Mouse (Mus musculus) MEL (cell line): ENCODE measurements around the gene Apol8.

ENCODE experiments used
- BHLHE40 ChIP-seq: IDR thresholded peaks from 2 replicates; pipeline ENCODE4 v1.6.1; 2012; ENCODE audit warnings: low read depth, mild to moderate bottlenecking, inconsistent platforms, low read length, improper control_type of control experiment, borderline replicate concordance
- CHD2 ChIP-seq: IDR thresholded peaks from 2 replicates; pipeline ENCODE4 v1.6.1; 2011; ENCODE audit warnings: low read length, improper control_type of control experiment
- CTCF ChIP-seq, 3 experiments: IDR thresholded peaks in 2 of 3; conservative IDR thresholded peaks in 1 of 3; 2 replicates each; pipeline ENCODE4 v1.5.1; 2011 to 2012; ENCODE audit warnings: low read length in 3 of 3, low read depth in 2 of 3, mild to moderate bottlenecking in 2 of 3, improper control_type of control experiment in 1 of 3, inconsistent platforms in 1 of 3, mixed read lengths in 1 of 3, moderate library complexity in 1 of 3; ENCODE audit not compliant: control insufficient read depth in 1 of 3, insufficient read depth in 1 of 3, poor library complexity in 1 of 3, severe bottlenecking in 1 of 3
- EP300 ChIP-seq, 2 experiments: IDR thresholded peaks; 2 replicates each; pipeline ENCODE4 v1.6.1; 2011; ENCODE audit warnings: improper control_type of control experiment in 2 of 2, low read length in 2 of 2, low read depth in 1 of 2, mild to moderate bottlenecking in 1 of 2
- ETS1 ChIP-seq: IDR thresholded peaks from 2 replicates; pipeline ENCODE4 v1.6.1; 2012; ENCODE audit warnings: low read depth, mild to moderate bottlenecking, inconsistent platforms, low read length, improper control_type of control experiment, moderate library complexity
- HCFC1 ChIP-seq: IDR thresholded peaks from 2 replicates; pipeline ENCODE4 v1.6.1; 2012; ENCODE audit warnings: low read depth, mild to moderate bottlenecking, inconsistent platforms, low read length, improper control_type of control experiment, moderate library complexity
- POLR2A ChIP-seq, 2 experiments: IDR thresholded peaks; 2 replicates each; pipeline ENCODE4 v1.6.1; 2011 to 2012; ENCODE audit warnings: low read length in 2 of 2, mild to moderate bottlenecking in 2 of 2, control low read depth in 1 of 2, improper control_type of control experiment in 1 of 2, low read depth in 1 of 2, moderate library complexity in 1 of 2; ENCODE audit not compliant: control insufficient read depth in 1 of 2, insufficient read depth in 1 of 2, poor library complexity in 1 of 2
- POLR2AphosphoS2 ChIP-seq: IDR thresholded peaks from 2 replicates; pipeline ENCODE4 v1.6.1; 2011; ENCODE audit warnings: low read length, improper control_type of control experiment
- RCOR1 ChIP-seq: IDR thresholded peaks from 2 replicates; pipeline ENCODE4 v1.6.1; 2012; ENCODE audit warnings: low read depth, mild to moderate bottlenecking, inconsistent platforms, low read length, improper control_type of control experiment
- SMC3 ChIP-seq: IDR thresholded peaks from 2 replicates; pipeline ENCODE4 v1.6.1; 2011; ENCODE audit warnings: low read depth, low read length, improper control_type of control experiment
- TBP ChIP-seq: IDR thresholded peaks from 2 replicates; pipeline ENCODE4 v1.8.0; 2011; ENCODE audit warnings: low read depth, low read length, improper control_type of control experiment
- TCF12 ChIP-seq: IDR thresholded peaks from 2 replicates; pipeline ENCODE4 v1.6.1; 2014; ENCODE audit warnings: low read depth, mild to moderate bottlenecking, inconsistent platforms, low read length, improper control_type of control experiment, moderate library complexity
- USF2 ChIP-seq, 2 experiments: IDR thresholded peaks; 2 replicates each; pipeline ENCODE4 v1.6.1; 2011 to 2012; ENCODE audit warnings: improper control_type of control experiment in 2 of 2, low read length in 2 of 2, borderline replicate concordance in 1 of 2, inconsistent platforms in 1 of 2, low read depth in 1 of 2, mild to moderate bottlenecking in 1 of 2; ENCODE audit not compliant: insufficient read depth in 1 of 2
- ZNF384 ChIP-seq: IDR thresholded peaks from 2 replicates; pipeline ENCODE4 v1.6.1; 2012; ENCODE audit warnings: low read depth, mild to moderate bottlenecking, inconsistent platforms, low read length, improper control_type of control experiment

DNA sequence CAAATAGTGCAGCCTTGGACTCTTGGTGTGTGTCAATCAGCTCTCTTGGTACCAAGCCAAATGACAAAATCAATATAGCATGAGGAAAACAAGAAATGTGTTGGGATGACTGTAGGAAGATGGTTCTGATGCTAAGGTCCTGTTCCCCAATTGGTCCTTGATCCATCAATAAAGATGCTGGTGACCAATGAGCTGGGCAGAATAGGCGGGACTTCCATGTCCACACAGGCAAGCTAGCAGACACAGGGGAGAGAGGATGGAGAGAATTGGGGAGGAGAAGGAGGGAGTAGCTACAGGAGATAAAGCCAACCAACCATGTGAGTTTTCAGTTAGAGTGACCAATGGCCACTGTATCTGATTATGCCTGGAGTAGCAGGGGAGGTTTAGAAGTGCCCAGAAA lies 10.5 kb downstream of the Apol8 start:
- TF ChIP-seq EP300 (IDR thresholded peaks at IDR 0.05; ENCODE audit: low read depth in 1 of 2, low read length in 2 of 2), result no peak
- TF ChIP-seq CTCF (IDR thresholded peaks at IDR 0.05 in 2 of 3, conservative IDR thresholded peaks at IDR 0.05 in 1 of 3; ENCODE audit: control insufficient read depth in 1 of 3, insufficient read depth in 1 of 3, low read depth in 2 of 3, low read length in 3 of 3, poor library complexity in 1 of 3, severe bottlenecking in 1 of 3), result no peak
- no peak for TF ChIP-seq ETS1
- TF ChIP-seq RCOR1, result no peak
- TF ChIP-seq POLR2AphosphoS2, result no peak
- TF ChIP-seq POLR2A (IDR thresholded peaks at IDR 0.05; ENCODE audit: control insufficient read depth in 1 of 2, insufficient read depth in 1 of 2, low read depth in 1 of 2, low read length in 2 of 2, poor library complexity in 1 of 2), result no peak
- no peak for TF ChIP-seq CHD2
- no peak for TF ChIP-seq ZNF384
- no peak for TF ChIP-seq TBP
- TF ChIP-seq SMC3, result no peak
- TF ChIP-seq TCF12, result no peak
- TF ChIP-seq HCFC1, result no peak
- no peak for TF ChIP-seq BHLHE40
- no peak for TF ChIP-seq USF2 (IDR thresholded peaks at IDR 0.05; ENCODE audit: borderline replicate concordance in 1 of 2, insufficient read depth in 1 of 2, low read depth in 1 of 2, low read length in 2 of 2)
